Mouse (Mus musculus): ENCODE results near the gene Gata2. TPM values are rescaled to one million over a fixed set of nuclear protein-coding genes. Genes with fewer than 3 reads are reported as not detected.

Gene Gata2
- polyA plus RNA-seq, 1 experiment from 2014 or later, result 17.6 TPM

- peak; percentile 41; the same call in 1 of the 2 replicates for ATAC-seq (ENCODE audit: extremely low read depth, insufficient number of reproducible peaks, low FRiP score, low TSS enrichment)
- H3K27ac ChIP-seq (replicated peaks), result peak overlapping the region; percentile 84
- 2% methylated on average over 24 of the region's 24 CpGs for WGBS
These were observed 9.4 kb downstream of the Gata2 start for GRCm38 (mm10) chr6:88202921-88203690.

GRCm38 (mm10) chr6:88203791-88204405, 10.2 kb downstream of the Gata2 start:
- peak overlapping the region; percentile 60 for H3K4me3 ChIP-seq
- H3K4me1 ChIP-seq, result peaks cover 43% of the 10 kb centered on the region
- H3K27ac ChIP-seq (replicated peaks), result peak overlapping the region; percentile 84
- no peaks in the 10 kb centered on the region for H3K36me3 ChIP-seq
- ATAC-seq (ENCODE audit: extremely low read depth, insufficient number of reproducible peaks, low FRiP score, low TSS enrichment), result no peak
- H3K27me3 ChIP-seq (replicated peaks), result peaks cover 98% of the 10 kb centered on the region
- WGBS, result 28% methylated on average over 10 of the region's 10 CpGs
- H3K4me2 ChIP-seq, result peak overlapping the region; percentile 81
- H3K9me3 ChIP-seq, result no peaks in the 10 kb centered on the region
- peak overlapping the region; percentile 63 for H3K9ac ChIP-seq

More at GRCm38 (mm10) chr6:88202921-88203690, 9.4 kb downstream of the Gata2 start:
- Histone ChIP-seq H3K9ac (peak overlapping the region; percentile 63), H3K9me3 (no peaks in the 10 kb centered on the region), H3K4me1 (peaks cover 49% of the 10 kb centered on the region), H3K4me3 (peak overlapping the region; percentile 60), H3K27me3 (replicated peaks) (peaks cover 98% of the 10 kb centered on the region), H3K36me3 (no peaks in the 10 kb centered on the region), H3K4me2 (peak overlapping the region; percentile 81)

GRCm38 (mm10) chr6:88204531-88205385, 11.1 kb downstream of the Gata2 start:
- H3K27ac ChIP-seq (replicated peaks), result no peak overlapping the region; the same call in 1 of the 2 replicates
- peaks cover 93% of the 10 kb centered on the region for H3K27me3 ChIP-seq (replicated peaks)
- H3K4me3 ChIP-seq, result no peak overlapping the region
- peak overlapping the region; percentile 47 for H3K9ac ChIP-seq
- peaks cover 34% of the 10 kb centered on the region for H3K4me1 ChIP-seq
- no peak for ATAC-seq (ENCODE audit: extremely low read depth, insufficient number of reproducible peaks, low FRiP score, low TSS enrichment)
- H3K36me3 ChIP-seq, result no peaks in the 10 kb centered on the region
- WGBS, result 22% methylated on average over 25 of the region's 25 CpGs
- peak overlapping the region; percentile 27 for H3K4me2 ChIP-seq
- no peaks in the 10 kb centered on the region for H3K9me3 ChIP-seq

- ATAC-seq (ENCODE audit: extremely low read depth, insufficient number of reproducible peaks, low FRiP score, low TSS enrichment), result no peak
- Histone ChIP-seq H3K27me3 (replicated peaks) (peaks cover 90% of the 10 kb centered on the region), H3K36me3 (no peaks in the 10 kb centered on the region), H3K4me2 (no peak overlapping the region), H3K9ac (no peak overlapping the region), H3K4me1 (peaks cover 29% of the 10 kb centered on the region), H3K27ac (replicated peaks) (no peak overlapping the region), H3K4me3 (no peak overlapping the region), H3K9me3 (no peaks in the 10 kb centered on the region)
- WGBS, result 53% methylated on average over 7 of the region's 7 CpGs
These were observed 11.7 kb downstream of the Gata2 start for GRCm38 (mm10) chr6:88205386-88205700.

GRCm38 (mm10) chr6:88205937-88206336, 12.2 kb downstream of the Gata2 start:
- peaks cover 29% of the 10 kb centered on the region for H3K4me1 ChIP-seq
- no peak for ATAC-seq (ENCODE audit: extremely low read depth, insufficient number of reproducible peaks, low FRiP score, low TSS enrichment)
- 32% methylated on average over 9 of the region's 9 CpGs for WGBS
- H3K27me3 ChIP-seq (replicated peaks), result peaks cover 84% of the 10 kb centered on the region
- no peak overlapping the region for H3K4me2 ChIP-seq
- H3K36me3 ChIP-seq, result no peaks in the 10 kb centered on the region
- no peak overlapping the region for H3K4me3 ChIP-seq
- H3K27ac ChIP-seq (replicated peaks), result 0 out of 2 replicates have a peak overlapping the region, but pooled peaks have one; percentile 2
- no peaks in the 10 kb centered on the region for H3K9me3 ChIP-seq
- no peak overlapping the region; the same call in 1 of the 2 replicates for H3K9ac ChIP-seq

- H3K4me2 ChIP-seq, result no peak overlapping the region
- H3K4me3 ChIP-seq, result no peak overlapping the region
- H3K9me3 ChIP-seq, result no peaks in the 10 kb centered on the region
- ATAC-seq (ENCODE audit: extremely low read depth, insufficient number of reproducible peaks, low FRiP score, low TSS enrichment), result no peak
- peaks cover 78% of the 10 kb centered on the region for H3K27me3 ChIP-seq (replicated peaks)
- 56% methylated on average over 7 of the region's 7 CpGs for WGBS
- H3K9ac ChIP-seq, result no peak overlapping the region
- H3K36me3 ChIP-seq, result no peaks in the 10 kb centered on the region
- no peak overlapping the region for H3K27ac ChIP-seq (replicated peaks)
- peaks cover 29% of the 10 kb centered on the region for H3K4me1 ChIP-seq
These were observed 12.9 kb downstream of the Gata2 start for GRCm38 (mm10) chr6:88206566-88206965.

GRCm38 (mm10) chr6:88207403-88208033, 13.8 kb downstream of the Gata2 start:
- no peak overlapping the region for H3K27ac ChIP-seq (replicated peaks)
- peaks cover 29% of the 10 kb centered on the region for H3K4me1 ChIP-seq
- H3K9ac ChIP-seq, result no peak overlapping the region
- ATAC-seq (ENCODE audit: extremely low read depth, insufficient number of reproducible peaks, low FRiP score, low TSS enrichment), result no peak
- H3K4me2 ChIP-seq, result no peak overlapping the region
- no peaks in the 10 kb centered on the region for H3K9me3 ChIP-seq
- no peaks in the 10 kb centered on the region for H3K36me3 ChIP-seq
- H3K4me3 ChIP-seq, result no peak overlapping the region
- WGBS, result 77% methylated on average over 10 of the region's 10 CpGs
- peaks cover 68% of the 10 kb centered on the region for H3K27me3 ChIP-seq (replicated peaks)

GRCm38 (mm10) chr6:88208321-88208720, 14.6 kb downstream of the Gata2 start:
- Histone ChIP-seq H3K27me3 (replicated peaks) (peaks cover 62% of the 10 kb centered on the region), H3K36me3 (no peaks in the 10 kb centered on the region), H3K9ac (no peak overlapping the region), H3K9me3 (no peaks in the 10 kb centered on the region), H3K27ac (replicated peaks) (no peak overlapping the region), H3K4me1 (peaks cover 23% of the 10 kb centered on the region), H3K4me2 (no peak overlapping the region), H3K4me3 (no peak overlapping the region)
- ATAC-seq (ENCODE audit: extremely low read depth, insufficient number of reproducible peaks, low FRiP score, low TSS enrichment), result no peak
- WGBS, result 81% methylated on average over 3 of the region's 3 CpGs

- Histone ChIP-seq H3K36me3 (no peaks in the 10 kb centered on the region), H3K4me1 (peaks cover 11% of the 10 kb centered on the region), H3K4me2 (no peak overlapping the region), H3K9me3 (no peaks in the 10 kb centered on the region), H3K4me3 (no peak overlapping the region), H3K27ac (replicated peaks) (no peak overlapping the region), H3K9ac (no peak overlapping the region), H3K27me3 (replicated peaks) (peaks cover 51% of the 10 kb centered on the region)
- ATAC-seq (ENCODE audit: extremely low read depth, insufficient number of reproducible peaks, low FRiP score, low TSS enrichment), result no peak
- 74% methylated on average over 5 of the region's 5 CpGs for WGBS
These were observed 15.8 kb downstream of the Gata2 start for GRCm38 (mm10) chr6:88209453-88209852.

- Histone ChIP-seq H3K9me3 (no peaks in the 10 kb centered on the region), H3K4me2 (no peak overlapping the region), H3K4me1 (peaks cover 4% of the 10 kb centered on the region; the same call in 1 of the 2 replicates), H3K27ac (replicated peaks) (no peak overlapping the region), H3K4me3 (no peak overlapping the region), H3K9ac (no peak overlapping the region), H3K36me3 (no peaks in the 10 kb centered on the region), H3K27me3 (replicated peaks) (peaks cover 43% of the 10 kb centered on the region)
- ATAC-seq (ENCODE audit: extremely low read depth, insufficient number of reproducible peaks, low FRiP score, low TSS enrichment), result no peak
- WGBS, result 61% methylated on average over 3 of the region's 3 CpGs
These were observed 16.5 kb downstream of the Gata2 start for GRCm38 (mm10) chr6:88210182-88210581.

GRCm38 (mm10) chr6:88215797-88216196, 22.1 kb downstream of the Gata2 start:
- no peak overlapping the region for H3K4me3 ChIP-seq

More at GRCm38 (mm10) chr6:88215797-88216196, 22.1 kb downstream of the Gata2 start:
- Histone ChIP-seq H3K36me3 (no peaks in the 10 kb centered on the region), H3K27ac (replicated peaks) (no peak overlapping the region), H3K27me3 (replicated peaks) (peaks cover 6% of the 10 kb centered on the region; the same call in 1 of the 2 replicates), H3K9ac (no peak overlapping the region), H3K4me1 (no peaks in the 10 kb centered on the region), H3K4me2 (no peak overlapping the region), H3K9me3 (peaks cover 8% of the 10 kb centered on the region)
- ATAC-seq (ENCODE audit: extremely low read depth, insufficient number of reproducible peaks, low FRiP score, low TSS enrichment), result no peak
- 50% methylated on average over 6 of the region's 6 CpGs for WGBS
